Mouse (Mus musculus): Measurements from ENCODE around the gene Klhdc8a. TPM values are rescaled to one million over a fixed set of nuclear protein-coding genes. Genes with fewer than 3 reads are reported as not detected.
"Not testable (repeated sequence)": the region's sequence is repeated elsewhere in the genome, so short reads cannot be mapped to it uniquely, and the experiment has no call there.

Klhdc8a gene
- polyA plus RNA-seq, 1 experiment from 2014 or later = 1.4 TPM

DNA sequence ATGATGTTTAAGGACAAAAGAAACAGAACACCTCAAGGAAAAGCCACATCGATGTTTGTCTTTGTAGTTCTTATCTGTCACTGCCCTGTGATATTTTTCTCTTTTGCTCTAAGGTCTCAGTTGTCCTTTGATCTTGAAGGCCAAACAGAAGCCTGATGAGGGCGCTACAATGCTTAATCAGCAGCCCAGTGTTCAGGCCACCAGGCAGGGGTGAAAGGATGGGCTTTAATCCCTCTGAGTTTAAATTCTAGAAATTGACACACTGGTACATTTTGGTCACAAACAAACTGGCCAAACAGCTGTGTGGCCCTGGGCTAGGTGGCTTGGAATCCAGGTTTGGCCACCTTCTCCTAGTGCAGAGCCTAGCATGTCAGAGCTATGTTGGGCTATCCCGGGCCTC is 21.7 kb upstream of the Klhdc8a start:
- Histone ChIP-seq H3K4me3 (no peak overlapping the region), H3K27ac (replicated peaks) (0 out of 2 replicates have a peak overlapping the region, but pooled peaks have one; percentile 9)
- 76% methylated on average over 3 of the region's 3 CpGs for WGBS

DNA sequence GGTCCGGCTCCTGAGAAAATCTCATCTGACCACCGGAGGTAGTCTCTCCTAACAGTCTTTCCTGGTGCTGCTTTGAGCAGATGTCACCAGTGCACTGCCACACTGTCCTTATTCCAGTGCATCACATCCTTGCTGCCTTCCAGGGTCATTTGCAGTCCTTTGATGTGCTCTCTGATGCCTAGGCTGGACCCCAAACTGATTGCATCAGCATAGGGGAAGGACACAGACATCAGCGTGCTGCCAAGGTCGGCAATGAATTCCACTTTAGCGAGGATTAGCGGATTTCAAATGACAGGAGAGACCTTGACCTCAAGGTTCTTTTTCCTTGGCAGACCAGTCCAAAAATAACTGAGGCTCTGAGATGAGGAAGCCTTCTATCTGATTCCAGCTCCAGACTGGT is 21.3 kb upstream of the Klhdc8a start:
- Histone ChIP-seq H3K9me3 (replicated peaks) (no peaks in the 10 kb centered on the region), H3K4me1 (peaks cover 22% of the 10 kb centered on the region)
- WGBS = 85% methylated on average over 6 of the region's 6 CpGs

More for the DNA sequence above, 21.7 kb upstream of the Klhdc8a start:
- Histone ChIP-seq H3K36me3 (no peaks in the 10 kb centered on the region), H3K27me3 (ENCODE audit: low read depth, poor library complexity, severe bottlenecking) (peaks cover 5% of the 10 kb centered on the region; the same call in 1 of the 2 replicates), H3K9me3 (replicated peaks) (no peaks in the 10 kb centered on the region), H3K4me1 (peaks cover 18% of the 10 kb centered on the region)
- no peak for DNase-seq (ENCODE audit: low spot score)

DNA sequence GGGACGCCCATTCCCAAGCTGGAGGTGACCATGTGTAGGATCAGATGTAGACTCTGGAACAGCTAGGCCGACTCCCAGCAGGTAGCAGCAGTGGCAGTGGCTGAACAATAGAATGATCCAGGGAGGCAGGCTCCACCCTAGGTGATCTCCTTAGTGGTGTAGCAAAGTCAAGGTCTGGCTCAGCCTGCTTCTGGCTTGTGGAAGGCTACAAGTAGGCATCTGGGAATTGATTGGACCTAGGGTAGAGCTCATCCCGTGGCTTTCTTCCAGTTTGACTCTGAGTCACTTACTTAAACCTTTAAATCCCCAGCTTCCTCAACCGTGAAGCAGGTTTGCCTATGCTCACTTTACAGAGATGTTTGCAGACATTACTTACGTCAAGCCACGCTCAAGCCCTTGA is 17.8 kb upstream of the Klhdc8a start:
- DNase-seq (ENCODE audit: low spot score); H3K9me3 ChIP-seq (replicated peaks); H3K27ac ChIP-seq (replicated peaks); H3K36me3 ChIP-seq; H3K4me3 ChIP-seq: not testable (repeated sequence)
- peaks cover 29% of the 10 kb centered on the region for H3K27me3 ChIP-seq (ENCODE audit: low read depth, poor library complexity, severe bottlenecking)
- WGBS = 77% methylated on average over 6 of the region's 6 CpGs
- H3K4me1 ChIP-seq = peaks cover 44% of the 10 kb centered on the region

More for the DNA sequence above, 21.3 kb upstream of the Klhdc8a start:
- H3K4me3 ChIP-seq = no peak overlapping the region
- H3K27me3 ChIP-seq (ENCODE audit: low read depth, poor library complexity, severe bottlenecking) = peaks cover 7% of the 10 kb centered on the region
- no peaks in the 10 kb centered on the region for H3K36me3 ChIP-seq
- H3K27ac ChIP-seq (replicated peaks) = 0 out of 2 replicates have a peak overlapping the region, but pooled peaks have one; percentile 9
- DNase-seq (ENCODE audit: low spot score) = no peak

DNA sequence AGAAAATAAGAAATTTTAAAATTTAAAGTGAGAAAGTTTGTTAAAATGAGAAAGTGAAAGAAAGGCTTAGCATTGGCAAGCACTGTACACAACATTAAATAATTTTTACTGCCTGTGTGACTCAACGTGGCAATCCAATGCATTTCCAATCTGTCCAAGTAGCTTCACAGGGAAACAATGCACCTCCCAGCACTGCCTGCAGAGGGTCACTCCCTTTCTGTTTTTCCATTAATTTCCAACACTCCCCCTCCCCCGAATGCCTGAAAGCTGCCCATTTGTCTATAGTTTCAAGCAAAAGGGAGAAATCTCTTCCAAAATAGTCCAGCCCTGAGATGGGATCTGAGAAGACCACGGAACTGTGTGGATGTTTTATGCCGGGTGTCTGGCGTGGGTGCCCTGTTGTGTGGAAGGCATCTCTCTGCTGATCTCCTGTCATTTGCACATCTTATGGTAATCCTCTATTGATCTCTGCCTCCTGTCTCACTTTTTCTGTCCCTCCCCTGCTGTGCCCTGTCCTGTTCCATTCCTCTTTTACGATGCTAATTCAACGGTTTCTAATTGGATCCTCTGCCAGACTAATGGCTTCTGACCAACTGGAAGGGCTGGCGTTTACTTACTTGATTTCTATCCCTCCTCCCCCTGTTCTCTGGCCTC is 16.8 kb upstream of the Klhdc8a start:
- Histone ChIP-seq H3K27ac (replicated peaks) (peak overlapping the region; percentile 80), H3K27me3 (ENCODE audit: low read depth, poor library complexity, severe bottlenecking) (peaks cover 40% of the 10 kb centered on the region), H3K9me3 (replicated peaks) (no peaks in the 10 kb centered on the region), H3K4me3 (no peak overlapping the region; the same call in 1 of the 2 replicates), H3K4me1 (peaks cover 48% of the 10 kb centered on the region), H3K36me3 (no peaks in the 10 kb centered on the region)
- DNase-seq (ENCODE audit: low spot score) = peak; percentile 44
- WGBS = 9% methylated on average over 8 of the region's 8 CpGs

DNA sequence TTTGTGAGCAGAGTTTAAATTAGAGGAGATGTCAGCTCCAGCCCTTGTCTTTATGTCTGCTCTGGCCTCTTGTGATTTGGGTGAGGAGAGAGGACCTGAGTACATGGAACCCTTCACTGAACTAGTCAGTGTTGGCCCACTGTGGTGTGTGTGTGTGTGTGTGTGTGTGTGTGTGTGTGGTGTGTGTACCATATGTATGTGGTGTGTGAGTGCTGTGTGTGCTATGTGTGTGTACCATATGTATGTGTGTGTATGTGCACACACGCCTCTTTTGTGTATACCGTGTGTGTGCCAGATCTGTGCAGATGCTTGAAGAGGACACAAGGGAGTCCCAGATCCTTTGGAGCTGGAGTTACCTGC is 16.3 kb upstream of the Klhdc8a start:
- Histone ChIP-seq H3K4me3 (no peak overlapping the region), H3K4me1 (peaks cover 48% of the 10 kb centered on the region), H3K27me3 (ENCODE audit: low read depth, poor library complexity, severe bottlenecking) (peaks cover 45% of the 10 kb centered on the region), H3K36me3 (no peaks in the 10 kb centered on the region), H3K9me3 (replicated peaks) (no peaks in the 10 kb centered on the region), H3K27ac (replicated peaks) (peak overlapping the region; percentile 80)
- 72% methylated on average over 2 of the region's 2 CpGs for WGBS
- no peak for DNase-seq (ENCODE audit: low spot score)

DNA sequence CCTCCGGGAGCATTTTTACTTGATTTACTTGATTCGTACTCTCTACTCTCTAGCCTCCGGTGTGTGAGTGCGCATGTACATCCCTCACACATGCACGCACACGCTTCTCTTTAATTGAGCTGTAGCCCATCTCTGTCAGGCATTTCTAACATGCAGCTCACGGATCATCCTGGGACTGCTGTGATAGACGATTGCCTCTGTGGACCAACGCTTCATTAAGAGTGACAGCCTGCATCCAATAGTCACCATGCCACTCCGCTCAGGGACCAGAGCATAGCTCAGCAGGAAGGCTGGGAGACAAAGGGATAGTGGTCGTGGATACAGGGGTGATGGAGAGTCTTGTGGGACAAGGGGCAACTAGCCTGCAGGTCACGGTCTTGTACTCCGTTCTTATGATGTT is 15.4 kb upstream of the Klhdc8a start:
- H3K4me1 ChIP-seq = peaks cover 56% of the 10 kb centered on the region
- H3K27ac ChIP-seq (replicated peaks) = peak overlapping the region; percentile 80
- H3K4me3 ChIP-seq = no peak overlapping the region
- H3K36me3 ChIP-seq = no peaks in the 10 kb centered on the region
- no peak for DNase-seq (ENCODE audit: low spot score)
- H3K27me3 ChIP-seq (ENCODE audit: low read depth, poor library complexity, severe bottlenecking) = peaks cover 48% of the 10 kb centered on the region
- no peaks in the 10 kb centered on the region for H3K9me3 ChIP-seq (replicated peaks)
- WGBS = 57% methylated on average over 13 of the region's 13 CpGs

DNA sequence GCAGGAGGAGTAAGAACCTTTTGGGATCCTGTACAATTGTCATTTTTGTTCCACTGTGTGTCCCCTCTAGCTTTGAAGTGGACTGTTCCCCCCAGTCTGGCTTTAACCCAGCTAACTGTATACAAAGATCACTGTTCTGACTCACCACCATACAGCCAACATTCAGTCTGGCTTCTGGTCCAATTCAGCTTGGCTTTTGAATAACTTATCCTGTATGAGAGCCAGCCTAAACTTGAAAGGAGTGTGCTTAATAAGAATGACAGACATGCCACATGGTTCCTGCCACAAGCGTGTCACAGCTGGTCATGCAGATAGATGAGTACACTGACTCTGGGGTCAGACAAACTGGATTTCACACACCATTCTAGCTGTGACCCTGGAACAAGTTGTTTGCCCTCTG is 11.7 kb upstream of the Klhdc8a start:
- DNase-seq (ENCODE audit: low spot score) = no peak
- no peaks in the 10 kb centered on the region for H3K36me3 ChIP-seq
- peaks cover 56% of the 10 kb centered on the region for H3K27me3 ChIP-seq (ENCODE audit: low read depth, poor library complexity, severe bottlenecking)
- H3K9me3 ChIP-seq (replicated peaks) = no peaks in the 10 kb centered on the region
- peak overlapping the region; percentile 6; the same call in 1 of the 2 replicates for H3K27ac ChIP-seq (replicated peaks)
- H3K4me1 ChIP-seq = peaks cover 80% of the 10 kb centered on the region
- H3K4me3 ChIP-seq = no peak overlapping the region
- 94% methylated on average over 1 of the region's 1 CpGs for WGBS

DNA sequence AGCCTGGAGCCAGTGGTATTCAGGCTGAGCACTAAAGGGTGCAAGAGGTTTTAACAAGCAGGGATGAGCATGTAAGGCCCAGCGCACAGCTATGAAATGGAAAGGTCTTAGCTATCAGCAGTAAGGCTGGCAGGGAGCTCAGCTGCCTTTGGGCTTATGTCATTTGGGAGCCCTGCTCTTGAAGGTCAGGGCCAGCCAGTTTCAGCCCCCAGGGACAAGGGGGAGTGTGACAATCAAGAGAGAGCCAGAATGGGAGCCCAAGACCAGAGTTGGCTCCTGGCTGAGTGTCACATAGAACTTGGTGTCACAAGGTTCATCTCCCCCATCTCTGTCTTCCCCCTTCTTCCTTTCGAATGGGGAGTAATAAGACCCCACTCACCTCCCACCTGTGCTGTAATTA is 11.0 kb upstream of the Klhdc8a start:
- 69% methylated on average over 2 of the region's 2 CpGs for WGBS
- Histone ChIP-seq H3K27ac (replicated peaks) (peak overlapping the region; percentile 57; the same call in 1 of the 2 replicates), H3K4me3 (no peak overlapping the region), H3K9me3 (replicated peaks) (no peaks in the 10 kb centered on the region), H3K27me3 (ENCODE audit: low read depth, poor library complexity, severe bottlenecking) (peaks cover 53% of the 10 kb centered on the region), H3K4me1 (peaks cover 80% of the 10 kb centered on the region), H3K36me3 (no peaks in the 10 kb centered on the region)
- no peak for DNase-seq (ENCODE audit: low spot score)

DNA sequence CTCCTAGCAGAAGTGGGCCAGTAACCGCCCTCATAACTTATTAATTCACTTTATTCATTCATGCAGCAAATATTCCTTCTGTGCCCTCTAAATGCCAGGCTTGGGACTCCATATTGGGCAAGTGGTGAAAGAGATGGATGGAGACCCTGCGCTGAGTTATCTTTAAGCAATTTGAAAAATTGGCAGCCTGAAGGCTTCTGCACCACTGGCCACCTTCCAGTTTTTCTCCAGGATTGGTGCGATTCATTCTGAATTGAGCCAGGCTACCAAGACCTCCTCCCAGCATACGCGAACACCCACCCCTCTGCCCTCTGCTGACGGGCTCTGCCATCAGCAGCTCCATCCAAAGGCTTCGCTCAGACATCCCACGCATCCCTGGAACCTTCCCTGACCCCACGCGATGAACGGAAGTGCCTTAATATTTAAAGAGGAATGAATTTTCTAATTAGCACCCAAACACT is 10.4 kb upstream of the Klhdc8a start:
- Histone ChIP-seq H3K27me3 (ENCODE audit: low read depth, poor library complexity, severe bottlenecking) (peaks cover 51% of the 10 kb centered on the region), H3K4me1 (peaks cover 80% of the 10 kb centered on the region), H3K36me3 (no peaks in the 10 kb centered on the region), H3K27ac (replicated peaks) (peak overlapping the region; percentile 57; the same call in 1 of the 2 replicates), H3K4me3 (0 out of 2 replicates have a peak overlapping the region, but pooled peaks have one; percentile 2), H3K9me3 (replicated peaks) (no peaks in the 10 kb centered on the region)
- WGBS = 14% methylated on average over 11 of the region's 11 CpGs
- DNase-seq (ENCODE audit: low spot score) = peak; percentile 41

DNA sequence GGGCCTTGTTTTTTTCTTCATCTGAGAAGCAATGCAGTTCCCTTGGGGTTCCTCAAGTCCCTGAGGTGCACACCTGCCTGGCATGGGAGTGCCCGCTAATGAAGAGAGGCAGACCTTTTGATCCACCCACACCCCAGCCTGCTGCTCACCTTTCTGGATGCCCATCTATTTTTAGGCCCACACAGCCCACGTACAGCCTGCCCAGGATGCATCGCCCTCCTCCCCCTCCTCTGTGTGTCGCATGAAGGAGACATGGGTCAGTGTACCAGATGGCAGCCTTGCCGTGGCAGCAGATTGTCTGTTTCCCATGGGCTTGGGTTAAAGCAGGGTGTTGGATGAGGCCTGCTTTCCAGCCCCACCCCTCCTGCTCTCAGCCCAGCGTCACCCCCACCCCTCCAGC is 8.5 kb upstream of the Klhdc8a start:
- peak overlapping the region; percentile 53 for H3K27ac ChIP-seq (replicated peaks)
- DNase-seq (ENCODE audit: low spot score) = no peak
- peaks cover 70% of the 10 kb centered on the region for H3K4me1 ChIP-seq
- H3K9me3 ChIP-seq (replicated peaks) = no peaks in the 10 kb centered on the region
- 77% methylated on average over 6 of the region's 6 CpGs for WGBS
- peaks cover 40% of the 10 kb centered on the region for H3K27me3 ChIP-seq (ENCODE audit: low read depth, poor library complexity, severe bottlenecking)
- H3K4me3 ChIP-seq = no peak overlapping the region
- no peaks in the 10 kb centered on the region for H3K36me3 ChIP-seq

DNA sequence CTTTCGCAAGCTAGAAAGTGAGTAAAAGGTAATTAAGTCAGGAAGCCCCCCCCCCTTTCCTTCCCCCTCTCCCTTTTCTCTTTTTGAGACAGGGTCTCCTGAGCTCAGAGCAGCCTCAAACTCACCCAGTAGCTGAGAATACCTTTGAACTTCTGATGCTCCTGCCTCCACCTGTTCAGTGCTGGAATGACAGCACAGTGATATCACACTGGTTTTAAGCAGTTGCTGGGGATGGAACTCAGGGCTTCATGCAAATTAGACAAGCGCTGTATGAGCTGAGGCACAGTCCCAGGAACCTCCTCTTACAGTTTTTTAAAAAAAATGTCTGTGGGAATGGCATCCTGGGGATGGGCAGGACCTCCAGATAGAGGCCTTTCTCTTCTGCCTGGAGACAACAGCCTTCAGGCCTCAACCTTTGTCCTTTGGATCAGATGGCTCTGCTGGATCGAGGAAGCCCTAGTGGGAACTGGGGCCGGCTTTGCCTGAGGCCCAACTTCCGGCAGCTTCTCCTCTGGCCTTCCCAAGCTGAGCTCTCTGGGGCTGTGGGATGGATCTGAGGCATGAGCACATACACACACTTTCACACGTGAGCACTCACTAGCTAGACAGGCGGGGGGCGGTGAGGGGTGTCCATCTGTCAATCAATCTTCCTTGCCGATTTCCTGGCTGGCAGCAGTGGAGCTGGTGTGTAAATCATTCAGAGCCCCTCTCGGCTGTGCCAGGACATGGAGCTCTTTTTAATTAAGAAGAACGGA is 7.3 kb upstream of the Klhdc8a start:
- Histone ChIP-seq H3K9me3 (replicated peaks) (no peaks in the 10 kb centered on the region), H3K4me3 (no peak overlapping the region), H3K4me1 (peaks cover 75% of the 10 kb centered on the region), H3K27me3 (ENCODE audit: low read depth, poor library complexity, severe bottlenecking) (peaks cover 38% of the 10 kb centered on the region), H3K36me3 (no peaks in the 10 kb centered on the region), H3K27ac (replicated peaks) (peak overlapping the region; percentile 53)
- 43% methylated on average over 11 of the region's 11 CpGs for WGBS
- DNase-seq (ENCODE audit: low spot score) = peak; percentile 42

DNA sequence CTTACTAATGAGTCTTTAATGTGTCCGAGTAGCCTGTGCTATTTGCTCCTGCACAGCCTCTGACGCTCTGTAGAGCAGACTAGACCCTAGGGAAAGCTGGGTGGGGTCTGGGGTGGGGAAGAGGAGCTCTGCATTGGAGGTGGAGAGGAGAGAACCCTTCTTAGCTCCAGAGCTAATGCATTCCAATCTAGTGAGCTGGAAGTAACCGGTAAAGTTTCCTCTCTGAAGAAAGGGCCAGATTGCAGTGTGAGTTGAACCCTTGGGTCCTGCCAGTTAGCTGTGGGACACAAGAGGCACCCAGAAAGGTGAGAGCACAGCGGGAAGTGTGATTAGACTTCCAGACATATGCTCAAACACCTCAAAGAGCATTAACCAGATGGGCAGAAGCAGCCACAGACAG is 6.7 kb upstream of the Klhdc8a start:
- no peaks in the 10 kb centered on the region for H3K9me3 ChIP-seq (replicated peaks)
- no peak overlapping the region for H3K4me3 ChIP-seq
- 63% methylated on average over 4 of the region's 4 CpGs for WGBS
- H3K27ac ChIP-seq (replicated peaks) = peak overlapping the region; percentile 53
- peaks cover 38% of the 10 kb centered on the region for H3K27me3 ChIP-seq (ENCODE audit: low read depth, poor library complexity, severe bottlenecking)
- peaks cover 76% of the 10 kb centered on the region for H3K4me1 ChIP-seq
- no peak for DNase-seq (ENCODE audit: low spot score)
- no peaks in the 10 kb centered on the region for H3K36me3 ChIP-seq

Data from midbrain, embryonic 10.5 days (tissue).